Mouse (Mus musculus): ENCODE results near the gene Gm42715. TPM values are rescaled to one million over a fixed set of nuclear protein-coding genes. Genes with fewer than 3 reads are reported as not detected.

The Gm42715 gene
- total RNA-seq (2014; rRNA removed): 4.6 and 7.7 TPM in 2 replicates
- 5.9 and 7.5 TPM in 2 replicates for polyA plus RNA-seq (2012; rRNA removed)

DNA sequence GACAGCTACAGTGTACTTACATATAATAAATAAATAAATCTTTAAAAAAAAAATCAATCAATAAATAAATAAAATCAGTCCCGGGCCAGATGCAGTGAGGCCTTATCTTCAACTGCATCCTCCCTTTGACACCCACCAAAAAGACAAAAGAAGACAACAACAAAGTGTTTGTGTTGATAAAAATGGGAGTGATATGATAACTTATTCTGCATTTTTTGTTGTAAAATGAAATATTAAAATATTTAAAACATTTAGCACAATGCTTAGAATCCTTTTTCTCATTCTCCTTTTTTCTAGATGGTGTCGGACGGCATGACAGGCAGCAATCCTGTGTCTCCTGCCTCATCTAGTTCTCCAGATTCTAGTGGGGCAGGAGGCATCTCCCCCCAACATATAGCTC is at the start of gene Gm42715:
TSS of gene Gm42715 (plus strand) at position 301 of the 400 bp plus-strand sequence.
- H3K27ac ChIP-seq (replicated peaks; ENCODE audit: insufficient read depth, low read depth, low read length): no peak within 1 kb of the TSS
- TF ChIP-seq CTCF (IDR thresholded peaks at IDR 0.05; ENCODE audit: low read depth, low read length): no peak
- TF ChIP-seq POLR2A (IDR thresholded peaks at IDR 0.05; ENCODE audit: extremely low read depth, insufficient read depth, low read length): no peak
- no peak for DNase-seq (ENCODE audit: extremely low read depth, low read depth, low spot score)
- 69% methylated on average over 3 of the region's 3 CpGs for WGBS
- H3K4me3 ChIP-seq (ENCODE audit: insufficient read depth, low read depth, low read length): no peak within 1 kb of the TSS
- H3K27me3 ChIP-seq (ENCODE audit: control insufficient read depth, insufficient read depth, low read length): no peaks in the 10 kb centered on the region
- peaks cover 11% of the 10 kb centered on the region; the same call in 1 of the 2 replicates for H3K79me2 ChIP-seq (ENCODE audit: control insufficient read depth, insufficient read depth, low read length)
- no peaks in the 10 kb centered on the region for H3K4me1 ChIP-seq (ENCODE audit: control insufficient read depth, insufficient read depth, low read length)
- no peak within 1 kb of the TSS for H3K9ac ChIP-seq (ENCODE audit: low read depth, low read length)
- H3K36me3 ChIP-seq (ENCODE audit: control insufficient read depth, insufficient read depth, low read length): peaks cover 71% of the 10 kb centered on the region

DNA sequence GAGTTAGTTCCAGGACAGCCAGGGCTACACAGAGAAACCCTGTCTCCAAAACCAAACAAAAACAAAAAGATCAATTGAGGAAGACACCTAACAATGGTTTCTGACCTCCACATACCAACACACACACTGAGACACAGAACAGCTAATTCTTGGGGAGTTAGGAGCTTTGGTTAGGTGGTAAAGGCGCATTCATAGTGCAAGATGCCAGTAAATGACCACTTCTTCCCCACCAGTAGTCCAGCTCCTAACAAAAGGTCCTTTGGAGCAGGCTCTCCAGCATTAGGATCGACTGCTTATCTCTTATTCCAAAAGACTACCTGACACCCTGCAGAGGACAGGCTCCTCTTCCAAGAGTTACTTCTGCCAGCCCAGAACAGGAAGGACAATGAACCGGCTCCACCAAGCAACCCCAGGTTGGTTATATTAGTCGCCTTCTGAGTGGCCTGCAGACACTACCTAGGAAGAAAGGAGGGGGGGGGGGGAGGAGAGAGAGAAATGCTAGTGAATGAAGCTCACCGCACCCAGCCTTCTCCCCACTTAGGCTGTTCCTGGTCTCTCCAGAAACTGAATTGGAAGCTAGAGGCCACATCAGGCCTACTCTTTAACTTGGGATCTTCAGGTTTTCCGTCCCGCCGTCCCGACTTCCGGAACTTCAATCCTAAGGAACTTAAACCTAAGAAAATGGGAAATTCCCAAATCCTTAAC is 49.2 kb upstream of the Gm42715 start:
- no peaks in the 10 kb centered on the region for H3K27me3 ChIP-seq (ENCODE audit: control insufficient read depth, insufficient read depth, low read length)
- 10% methylated on average over 10 of the region's 10 CpGs for WGBS
- H3K4me3 ChIP-seq (ENCODE audit: insufficient read depth, low read depth, low read length): peak overlapping the region; percentile 73
- TF ChIP-seq CTCF (IDR thresholded peaks at IDR 0.05; ENCODE audit: low read depth, low read length): no peak
- TF ChIP-seq POLR2A (IDR thresholded peaks at IDR 0.05; ENCODE audit: extremely low read depth, insufficient read depth, low read length): no peak
- peaks cover 22% of the 10 kb centered on the region; the same call in 1 of the 2 replicates for H3K36me3 ChIP-seq (ENCODE audit: control insufficient read depth, insufficient read depth, low read length)
- peak overlapping the region; percentile 75 for H3K9ac ChIP-seq (ENCODE audit: low read depth, low read length)
- H3K79me2 ChIP-seq (ENCODE audit: control insufficient read depth, insufficient read depth, low read length): peaks cover 11% of the 10 kb centered on the region; the same call in 1 of the 2 replicates
- peak; percentile 50 for DNase-seq (ENCODE audit: extremely low read depth, low read depth, low spot score)
- peaks cover 8% of the 10 kb centered on the region for H3K4me1 ChIP-seq (ENCODE audit: control insufficient read depth, insufficient read depth, low read length)
- peak overlapping the region; percentile 82 for H3K27ac ChIP-seq (replicated peaks; ENCODE audit: insufficient read depth, low read depth, low read length)

DNA sequence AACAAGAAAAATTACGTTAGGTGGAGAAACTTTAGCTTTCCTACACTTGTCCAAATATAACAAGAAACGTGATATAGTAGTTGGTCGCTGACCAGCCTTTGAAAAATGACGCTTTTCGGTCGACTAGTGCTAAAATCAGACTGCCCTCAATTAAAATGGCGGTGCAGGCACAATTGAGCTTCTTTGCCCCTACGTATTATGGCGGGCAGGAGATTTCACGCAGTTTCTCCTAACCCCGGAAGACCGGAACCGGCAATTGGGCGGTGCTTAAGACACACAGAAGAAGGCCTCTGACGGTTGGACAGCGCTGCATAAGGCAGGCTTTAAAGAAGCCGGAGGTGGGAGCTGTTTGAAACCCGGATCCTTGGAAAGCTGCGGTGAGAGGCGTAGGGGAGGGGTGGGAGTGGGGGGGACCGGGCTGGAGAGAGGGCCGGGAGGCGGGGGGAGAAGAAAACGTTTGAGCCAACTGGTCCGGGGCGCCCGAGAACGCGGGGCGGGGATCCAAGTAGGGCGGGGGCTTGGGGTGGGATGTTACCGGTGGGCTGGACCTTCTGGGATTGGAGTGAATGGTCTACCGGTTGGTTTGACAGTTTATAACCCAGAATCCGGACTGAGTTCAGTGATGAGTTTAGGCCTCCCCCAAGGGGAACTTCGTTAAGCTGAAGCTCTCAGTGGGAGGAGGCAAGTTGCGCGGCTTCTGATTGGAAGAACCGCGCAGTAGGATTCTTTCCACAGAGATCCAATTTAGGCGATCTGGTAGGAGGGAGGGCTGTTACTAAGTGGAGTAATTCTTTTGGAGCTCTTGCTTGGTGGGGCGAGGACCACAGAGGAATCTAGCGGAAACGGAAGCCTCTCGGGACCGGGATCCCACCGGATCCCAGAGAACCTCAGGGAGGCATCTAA is 48.4 kb upstream of the Gm42715 start:
- DNase-seq (ENCODE audit: extremely low read depth, low read depth, low spot score): peak; percentile 96
- Histone ChIP-seq H3K79me2 (ENCODE audit: control insufficient read depth, insufficient read depth, low read length) (peaks cover 11% of the 10 kb centered on the region; the same call in 1 of the 2 replicates), H3K4me3 (ENCODE audit: insufficient read depth, low read depth, low read length) (peak overlapping the region; percentile 73), H3K36me3 (ENCODE audit: control insufficient read depth, insufficient read depth, low read length) (peaks cover 30% of the 10 kb centered on the region), H3K4me1 (ENCODE audit: control insufficient read depth, insufficient read depth, low read length) (peaks cover 15% of the 10 kb centered on the region), H3K27me3 (ENCODE audit: control insufficient read depth, insufficient read depth, low read length) (no peaks in the 10 kb centered on the region), H3K9ac (ENCODE audit: low read depth, low read length) (peak overlapping the region; percentile 87), H3K27ac (replicated peaks; ENCODE audit: insufficient read depth, low read depth, low read length) (peak overlapping the region; percentile 89)
- WGBS: under 1% methylated on average over 46 of the region's 46 CpGs
- TF ChIP-seq CTCF (IDR thresholded peaks at IDR 0.05; ENCODE audit: low read depth, low read length): no peak
- TF ChIP-seq POLR2A (IDR thresholded peaks at IDR 0.05; ENCODE audit: extremely low read depth, insufficient read depth, low read length): peak; percentile 29; the same call in 1 of the 2 replicates

DNA sequence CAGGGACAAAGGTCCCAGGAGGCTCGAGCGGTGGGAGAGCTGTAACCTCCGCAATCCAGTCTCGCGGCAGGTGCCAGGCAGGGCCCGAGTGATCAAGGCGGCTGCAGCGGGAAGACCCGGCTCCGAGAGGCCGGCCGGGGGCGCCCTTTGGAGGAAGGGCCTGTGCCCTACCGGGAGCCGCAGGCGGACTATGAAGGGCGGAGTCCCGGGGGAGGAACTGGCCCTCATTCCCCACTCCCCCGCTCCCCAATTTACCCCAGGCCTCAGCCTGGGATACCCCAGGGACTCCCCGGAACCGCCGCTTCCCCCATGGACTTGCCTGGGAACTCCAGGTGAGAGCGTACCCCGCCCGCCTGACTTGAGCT is 47.8 kb upstream of the Gm42715 start:
- Histone ChIP-seq H3K4me1 (ENCODE audit: control insufficient read depth, insufficient read depth, low read length) (peaks cover 19% of the 10 kb centered on the region), H3K79me2 (ENCODE audit: control insufficient read depth, insufficient read depth, low read length) (peaks cover 11% of the 10 kb centered on the region; the same call in 1 of the 2 replicates), H3K36me3 (ENCODE audit: control insufficient read depth, insufficient read depth, low read length) (peaks cover 35% of the 10 kb centered on the region), H3K4me3 (ENCODE audit: insufficient read depth, low read depth, low read length) (peak overlapping the region; percentile 73), H3K27ac (replicated peaks; ENCODE audit: insufficient read depth, low read depth, low read length) (peak overlapping the region; percentile 89), H3K9ac (ENCODE audit: low read depth, low read length) (peak overlapping the region; percentile 87), H3K27me3 (ENCODE audit: control insufficient read depth, insufficient read depth, low read length) (no peaks in the 10 kb centered on the region)
- under 1% methylated on average over 25 of the region's 25 CpGs for WGBS
- no peak for TF ChIP-seq CTCF (IDR thresholded peaks at IDR 0.05; ENCODE audit: low read depth, low read length)
- no peak for TF ChIP-seq POLR2A (IDR thresholded peaks at IDR 0.05; ENCODE audit: extremely low read depth, insufficient read depth, low read length)
- no peak for DNase-seq (ENCODE audit: extremely low read depth, low read depth, low spot score)

DNA sequence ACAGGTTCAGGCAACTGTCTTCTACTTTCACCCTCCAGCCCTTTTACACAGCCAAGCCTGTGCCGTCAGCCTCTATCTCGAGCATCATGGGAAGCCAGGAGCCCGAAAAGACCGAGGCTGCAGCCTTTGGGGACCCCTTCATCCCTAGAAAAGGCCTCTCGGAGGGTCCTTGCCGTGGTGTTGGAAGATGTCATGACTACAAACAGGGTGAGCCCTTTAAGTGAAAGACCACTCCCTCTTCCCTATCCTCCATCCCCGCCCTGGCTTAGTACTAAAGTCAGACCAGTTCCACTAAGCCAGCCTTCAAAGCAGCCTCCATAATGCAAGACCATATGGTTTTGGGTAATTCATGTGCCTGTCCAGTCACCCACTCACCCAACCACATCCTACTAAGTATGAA is 47.3 kb upstream of the Gm42715 start:
- 3% methylated on average over 7 of the region's 7 CpGs for WGBS
- TF ChIP-seq CTCF (IDR thresholded peaks at IDR 0.05; ENCODE audit: low read depth, low read length) (no peak), POLR2A (IDR thresholded peaks at IDR 0.05; ENCODE audit: extremely low read depth, insufficient read depth, low read length) (no peak)
- no peak for DNase-seq (ENCODE audit: extremely low read depth, low read depth, low spot score)
- Histone ChIP-seq H3K4me3 (ENCODE audit: insufficient read depth, low read depth, low read length) (peak overlapping the region; percentile 73), H3K36me3 (ENCODE audit: control insufficient read depth, insufficient read depth, low read length) (peaks cover 37% of the 10 kb centered on the region), H3K79me2 (ENCODE audit: control insufficient read depth, insufficient read depth, low read length) (peaks cover 11% of the 10 kb centered on the region; the same call in 1 of the 2 replicates), H3K27me3 (ENCODE audit: control insufficient read depth, insufficient read depth, low read length) (no peaks in the 10 kb centered on the region), H3K9ac (ENCODE audit: low read depth, low read length) (peak overlapping the region; percentile 87), H3K4me1 (ENCODE audit: control insufficient read depth, insufficient read depth, low read length) (peaks cover 19% of the 10 kb centered on the region), H3K27ac (replicated peaks; ENCODE audit: insufficient read depth, low read depth, low read length) (peak overlapping the region; percentile 89)
